Mouse (Mus musculus) right cerebral cortex, postnatal 4 days (tissue): Measurements from ENCODE around the gene Pink1.

Source experiments
- DNase-seq: peaks from one replicate; pipeline ENCODE4 v3.0.0-alpha.2; 2022

Gene Pink1

GRCm38 (mm10) chr4:138310311-138310910, 15.7 kb downstream of the Pink1 start:
- no peak for DNase-seq

GRCm38 (mm10) chr4:138307739-138308138, 18.4 kb downstream of the Pink1 start:
- DNase-seq = no peak

DNA sequence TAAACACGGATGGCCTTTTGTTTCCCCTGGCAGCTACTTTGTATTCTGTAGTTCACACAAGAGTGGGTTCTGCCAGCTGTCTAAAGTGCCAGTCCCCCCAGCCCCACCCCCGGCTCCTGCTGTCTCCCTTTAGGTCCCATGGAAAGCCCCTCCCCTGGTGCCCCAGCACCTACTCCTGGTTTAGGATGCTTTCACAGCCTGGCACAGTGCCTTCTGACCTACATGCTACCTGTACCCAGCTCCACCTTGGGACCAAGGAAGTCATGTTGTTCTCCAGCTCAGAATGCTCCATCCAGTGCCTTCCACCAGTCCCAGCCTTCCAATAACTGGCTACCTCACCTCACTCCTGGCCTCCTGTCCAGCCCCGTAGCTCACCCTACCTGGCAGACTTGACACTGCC, 19.1 kb downstream of the Pink1 start:
- no peak for DNase-seq

DNA sequence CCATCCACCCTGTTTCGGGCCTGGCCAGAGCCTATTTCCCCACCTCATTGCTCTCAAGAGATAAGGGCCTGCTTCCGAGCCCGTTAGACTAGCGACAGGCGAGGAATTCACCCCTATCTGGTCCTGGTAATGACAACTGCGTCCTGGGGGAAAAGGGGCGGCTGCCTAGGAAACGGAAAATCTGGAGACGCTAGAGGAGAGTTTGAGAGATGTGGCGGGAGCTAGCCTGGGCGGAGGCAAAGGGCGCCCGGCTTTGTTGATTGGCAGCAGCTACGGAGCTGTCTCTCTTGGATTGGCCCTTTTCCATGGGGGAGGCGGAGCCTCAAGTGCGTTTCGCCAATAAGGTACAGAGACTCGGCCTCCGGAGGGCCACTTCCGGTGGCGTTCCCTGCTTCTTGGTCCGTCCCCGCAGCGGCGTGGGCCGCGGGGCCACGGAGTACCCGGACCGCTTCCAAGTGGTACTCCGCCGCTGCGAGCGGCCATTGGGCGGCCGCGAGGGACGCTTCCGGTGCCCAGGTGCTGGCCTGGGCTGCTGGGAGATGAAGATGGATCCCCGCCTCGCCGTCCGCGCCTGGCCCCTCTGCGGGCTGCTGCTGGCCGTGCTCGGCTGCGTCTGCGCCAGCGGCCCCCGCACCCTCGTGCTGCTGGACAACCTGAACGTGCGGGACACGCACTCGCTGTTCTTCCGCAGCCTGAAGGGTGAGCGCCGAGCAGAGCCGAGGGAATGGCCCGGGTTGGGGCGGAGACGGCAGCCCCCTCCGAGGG, 21.6 kb downstream of the Pink1 start, which contains the start of gene Ddost:
TSS of gene Ddost (plus strand) at position 391 of the 765 bp plus-strand sequence.
- DNase-seq = peak; percentile 96

GRCm38 (mm10) chr4:138303742-138304141, 22.4 kb downstream of the Pink1 start:
- DNase-seq = no peak

GRCm38 (mm10) chr4:138303011-138303410, 23.1 kb downstream of the Pink1 start:
- no peak for DNase-seq

GRCm38 (mm10) chr4:138301271-138301780, 24.8 kb downstream of the Pink1 start:
- no peak for DNase-seq

- no peak for DNase-seq
Measured at GRCm38 (mm10) chr4:138293949-138294550, 32.1 kb downstream of the Pink1 start.

- no peak for DNase-seq
Measured at GRCm38 (mm10) chr4:138293261-138293948, 32.7 kb downstream of the Pink1 start.

- DNase-seq = no peak
Measured at GRCm38 (mm10) chr4:138292028-138292427, 34.1 kb downstream of the Pink1 start.

DNA sequence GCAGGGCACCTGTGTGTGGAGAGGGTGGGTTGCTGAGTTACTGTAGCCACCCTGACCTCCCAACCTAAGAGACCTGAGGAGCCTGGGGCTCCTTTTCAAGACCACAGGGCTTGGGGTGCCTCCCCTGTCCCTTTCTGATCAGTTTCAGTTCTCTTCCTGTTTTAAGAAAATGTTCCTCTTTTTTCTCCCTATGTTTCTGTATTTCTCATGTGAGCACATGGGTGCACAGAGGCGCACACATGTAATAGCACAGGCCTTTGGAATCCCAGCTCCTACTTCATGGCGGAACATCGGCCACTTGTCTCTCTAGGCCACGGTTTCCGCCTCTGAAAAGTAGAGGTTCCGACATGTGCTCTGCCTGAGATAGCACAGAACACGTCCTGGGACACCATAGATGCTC, 37.4 kb downstream of the Pink1 start:
- no peak for DNase-seq

- no peak for DNase-seq
Measured at GRCm38 (mm10) chr4:138286411-138286810, 39.7 kb downstream of the Pink1 start.

DNA sequence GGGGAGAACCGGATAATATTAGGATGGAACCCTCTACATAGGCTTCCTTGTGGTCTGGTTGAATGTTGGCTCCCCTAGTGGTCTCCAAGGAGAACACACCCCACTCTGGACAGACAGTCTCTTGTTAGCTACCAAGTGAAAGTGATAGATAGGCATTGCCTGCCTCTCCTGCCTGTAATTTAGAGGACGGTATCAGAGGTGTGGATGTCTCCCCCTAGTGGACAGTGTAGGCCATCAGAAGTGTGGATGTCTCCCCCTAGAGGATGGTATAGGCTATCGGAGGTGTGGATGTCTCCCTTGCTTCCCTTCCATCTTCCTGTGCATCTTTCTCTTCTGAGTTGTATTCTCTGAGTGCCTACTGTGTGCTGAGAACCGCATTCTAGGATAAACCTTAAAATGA, 43.3 kb downstream of the Pink1 start:
- no peak for DNase-seq

DNA sequence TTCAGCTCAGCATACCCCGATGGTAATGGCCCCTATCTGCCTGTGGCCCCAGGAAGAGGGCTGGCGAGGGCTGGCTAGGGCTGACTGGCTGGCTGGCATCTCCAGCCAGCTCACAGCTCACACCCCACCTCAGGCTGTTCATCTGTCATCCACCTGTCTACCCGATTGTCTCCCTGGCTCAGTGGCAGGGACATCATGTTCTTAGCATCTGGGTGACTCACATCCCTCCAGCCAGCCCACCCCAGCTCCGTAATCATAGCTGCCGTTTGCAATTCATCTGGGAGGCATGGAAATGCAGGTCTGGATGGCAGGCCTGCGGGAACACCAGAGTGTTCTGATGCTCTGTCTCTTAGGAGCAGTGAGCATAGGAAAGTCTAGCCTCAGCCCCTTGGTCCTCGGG, 47.8 kb downstream of the Pink1 start:
- no peak for DNase-seq

DNA sequence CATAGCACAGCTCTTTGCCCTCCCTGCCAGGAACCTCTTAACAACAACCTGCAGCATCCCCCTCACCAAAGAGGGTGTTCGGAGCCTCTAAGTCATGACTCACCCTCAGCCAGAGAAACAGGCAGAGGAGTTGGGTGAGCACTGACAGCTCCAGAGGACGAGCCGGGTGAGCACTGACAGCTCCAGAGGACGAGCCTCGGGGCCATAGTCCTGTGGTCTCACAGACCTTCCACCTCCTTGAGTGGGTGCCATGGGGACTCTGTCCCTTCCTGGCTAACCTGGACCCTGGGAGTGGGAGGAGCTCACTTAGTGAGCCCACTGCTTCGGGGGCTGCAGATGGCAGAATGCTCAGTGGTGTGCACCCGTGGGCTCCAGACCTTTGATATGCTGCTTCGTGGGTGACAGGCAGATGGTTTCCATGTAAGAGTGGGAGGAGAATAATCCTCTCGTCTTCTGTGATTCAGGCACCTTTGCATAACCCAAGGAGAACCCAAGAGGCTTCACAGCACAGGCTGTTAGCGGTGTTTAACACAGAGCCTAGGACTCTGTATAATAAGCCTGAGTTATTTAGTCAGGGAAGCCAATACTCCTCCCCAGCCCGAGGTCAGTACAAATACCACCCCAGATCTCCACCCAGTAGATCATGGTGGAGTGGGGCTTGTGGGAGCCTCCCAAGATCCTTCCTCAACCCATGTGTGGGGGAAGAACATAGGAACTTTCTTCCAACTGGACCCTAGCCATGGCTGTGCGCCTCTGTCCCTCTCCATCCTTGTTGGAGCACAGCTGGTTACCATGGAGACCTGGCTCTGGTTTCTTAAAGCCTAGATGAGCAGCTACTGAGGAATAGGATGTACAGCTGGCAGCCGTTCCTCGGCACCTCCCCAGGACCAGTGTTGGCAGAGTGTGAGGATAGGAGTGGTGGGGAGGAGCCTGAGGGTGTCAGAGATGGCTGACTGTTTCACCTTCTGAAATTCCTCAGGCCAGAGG, 53.8 kb downstream of the Pink1 start:
- no peak for DNase-seq

- no peak for DNase-seq
Measured at GRCm38 (mm10) chr4:138267869-138268268, 58.2 kb downstream of the Pink1 start.
